Mouse (Mus musculus) lung, embryonic 15.5 days (tissue): ENCODE results near the gene Crlf1. TPM values are rescaled to one million over a fixed set of nuclear protein-coding genes. Genes with fewer than 3 reads are reported as not detected.

Experiments
- ATAC-seq: fragments of 200-750 bp; cut with Nextera tagmentation; 2 replicates; pipeline ENCODE4 v1.8.0; 2017; ENCODE audit warnings: moderate number of reproducible peaks, borderline replicate concordance; ENCODE audit not compliant: low FRiP score, low TSS enrichment; ENCODE audit errors: extremely low read depth
- H3K27ac ChIP-seq: fragments of 300-500 bp; sonication (generic); 2 replicates; pipeline ENCODE4 v1.5.1; 2015; ENCODE audit warnings: moderate library complexity, mild to moderate bottlenecking, inconsistent platforms
- H3K27me3 ChIP-seq: fragments of 300-500 bp; sonication (generic); 2 replicates; pipeline ENCODE4 v1.6.1; 2015; ENCODE audit warnings: inconsistent platforms
- H3K36me3 ChIP-seq: fragments of 300-500 bp; sonication (generic); 2 replicates; pipeline ENCODE4 v1.6.1; 2015; ENCODE audit warnings: inconsistent platforms
- H3K4me1 ChIP-seq: fragments of 300-500 bp; sonication (generic); 2 replicates; pipeline ENCODE4 v1.6.1; 2015; ENCODE audit warnings: inconsistent platforms
- H3K4me2 ChIP-seq: fragments of 300-500 bp; sonication (generic); 2 replicates; pipeline ENCODE4 v1.6.1; 2015; ENCODE audit warnings: inconsistent platforms, mild to moderate bottlenecking, moderate library complexity
- H3K4me3 ChIP-seq: fragments of 300-500 bp; sonication (generic); 2 replicates; pipeline ENCODE4 v1.5.1; 2015; ENCODE audit warnings: mild to moderate bottlenecking, inconsistent platforms
- H3K9ac ChIP-seq: fragments of 300-500 bp; sonication (generic); 2 replicates; pipeline ENCODE4 v1.6.1; 2015; ENCODE audit warnings: inconsistent platforms
- H3K9me3 ChIP-seq: fragments of 300-500 bp; sonication (generic); 2 replicates; pipeline ENCODE4 v1.6.1; 2016; ENCODE audit warnings: inconsistent platforms
- WGBS: fragments of 180-500 bp; shearing (Covaris S2); methylation state at CpG from one replicate; pipeline ENCODE4 v1.1.7; 2015; 5-methylcytosine and 5-hydroxymethylcytosine counted together
- polyA plus RNA-seq: library from polyadenylated mRNA; unstranded; fragments of >200 nt; fragmentation: Nextera tagmentation; extraction: Ambion mirVana; gene quantifications from 2 replicates; pipeline ENCODE4 v1.2.1, GENCODE M21; 2015

Crlf1 gene
- polyA plus RNA-seq, 1 experiment from 2014 or later: 186 TPM

GRCm38 (mm10) chr8:70546412-70546811 lies 53.5 kb downstream of the Crlf1 start:
- WGBS: 78% methylated on average over 4 of the region's 4 CpGs
- no peaks in the 10 kb centered on the region for H3K36me3 ChIP-seq
- ATAC-seq: no peak
- H3K9me3 ChIP-seq: no peaks in the 10 kb centered on the region
- H3K4me2 ChIP-seq: no peak overlapping the region
- no peak overlapping the region for H3K9ac ChIP-seq
- no peak overlapping the region for H3K4me3 ChIP-seq
- H3K27ac ChIP-seq: no peak overlapping the region
- peaks cover 14% of the 10 kb centered on the region for H3K4me1 ChIP-seq
- no peaks in the 10 kb centered on the region for H3K27me3 ChIP-seq

GRCm38 (mm10) chr8:70547762-70548161 lies 54.8 kb downstream of the Crlf1 start:
- WGBS: 69% methylated on average over 6 of the region's 6 CpGs
- H3K27ac ChIP-seq: no peak overlapping the region

GRCm38 (mm10) chr8:70549412-70550184 lies 56.6 kb downstream of the Crlf1 start:
- H3K9me3 ChIP-seq: no peaks in the 10 kb centered on the region
- WGBS: 90% methylated on average over 10 of the region's 10 CpGs
- no peaks in the 10 kb centered on the region for H3K27me3 ChIP-seq
- H3K4me1 ChIP-seq: peaks cover 34% of the 10 kb centered on the region
- H3K36me3 ChIP-seq: no peaks in the 10 kb centered on the region
- H3K4me2 ChIP-seq: no peak overlapping the region
- H3K4me3 ChIP-seq: no peak overlapping the region
- H3K9ac ChIP-seq: no peak overlapping the region
- ATAC-seq: no peak
- no peak overlapping the region for H3K27ac ChIP-seq

More at GRCm38 (mm10) chr8:70547762-70548161, 54.8 kb downstream of the Crlf1 start:
- ATAC-seq: no peak
- no peak overlapping the region for H3K9ac ChIP-seq
- H3K4me3 ChIP-seq: no peak overlapping the region
- H3K36me3 ChIP-seq: no peaks in the 10 kb centered on the region
- H3K9me3 ChIP-seq: no peaks in the 10 kb centered on the region
- no peaks in the 10 kb centered on the region for H3K27me3 ChIP-seq
- H3K4me1 ChIP-seq: peaks cover 23% of the 10 kb centered on the region
- no peak overlapping the region for H3K4me2 ChIP-seq

- Histone ChIP-seq H3K27ac (peak overlapping the region; percentile 26; the same call in 1 of the 2 replicates), H3K9me3 (no peaks in the 10 kb centered on the region), H3K9ac (no peak overlapping the region), H3K4me2 (no peak overlapping the region), H3K36me3 (no peaks in the 10 kb centered on the region), H3K4me1 (peaks cover 34% of the 10 kb centered on the region), H3K4me3 (no peak overlapping the region), H3K27me3 (no peaks in the 10 kb centered on the region)
- WGBS: 49% methylated on average over 3 of the region's 3 CpGs
- ATAC-seq: no peak
These were observed 58.7 kb downstream of the Crlf1 start for GRCm38 (mm10) chr8:70551558-70552161.

- Histone ChIP-seq H3K9me3 (no peaks in the 10 kb centered on the region), H3K4me2 (no peak overlapping the region), H3K36me3 (no peaks in the 10 kb centered on the region), H3K4me3 (no peak overlapping the region), H3K4me1 (peaks cover 37% of the 10 kb centered on the region), H3K27me3 (no peaks in the 10 kb centered on the region), H3K27ac (no peak overlapping the region), H3K9ac (no peak overlapping the region)
- 0 out of 2 replicates have a peak, but pooled peaks have one; percentile 32 for ATAC-seq
- 11% methylated on average over 1 of the region's 1 CpGs for WGBS
These were observed 59.9 kb downstream of the Crlf1 start for GRCm38 (mm10) chr8:70552836-70553235.

Other genes starting within 250 kb of the Crlf1 start
- gene Homer3, start 210.3 kb upstream of the Crlf1 start, polyA plus RNA-seq: 70.4 and 73.0 TPM in 2 replicates
- gene Ddx49, start 190.7 kb upstream of the Crlf1 start, polyA plus RNA-seq: 46.0 and 48.0 TPM in 2 replicates
- 332 and 336 TPM in 2 replicates for gene Cope, start 190.6 kb upstream of the Crlf1 start, polyA plus RNA-seq
- 3.1 and 3.3 TPM in 2 replicates for gene Cers1, start 177.4 kb upstream of the Crlf1 start, polyA plus RNA-seq
- 1.0 TPM in 2 replicates for gene Gdf1, start 163.3 kb upstream of the Crlf1 start, polyA plus RNA-seq
- 17.3 and 19.6 TPM in 2 replicates for gene Upf1, start 139.9 kb upstream of the Crlf1 start, polyA plus RNA-seq
- 0.46 and 0.70 TPM in 2 replicates for gene Comp, start 119.6 kb upstream of the Crlf1 start, polyA plus RNA-seq
- gene Crtc1, start 53.6 kb upstream of the Crlf1 start, polyA plus RNA-seq: 14.2 and 17.6 TPM in 2 replicates
- gene Klhl26, start 16.2 kb upstream of the Crlf1 start, polyA plus RNA-seq: 26.2 and 27.1 TPM in 2 replicates
- 6.5 and 6.6 TPM in 2 replicates for gene Tmem59l, start 5.8 kb upstream of the Crlf1 start, polyA plus RNA-seq
- 120 and 122 TPM in 2 replicates for gene Rex1bd, start 13.6 kb downstream of the Crlf1 start, polyA plus RNA-seq
- gene Uba52, start 17.6 kb downstream of the Crlf1 start, polyA plus RNA-seq: 909 and 953 TPM in 2 replicates
- 307 and 313 TPM in 2 replicates for gene Fkbp8, start 34.6 kb downstream of the Crlf1 start, polyA plus RNA-seq
- 50.0 and 54.4 TPM in 2 replicates for gene Kxd1, start 34.8 kb downstream of the Crlf1 start, polyA plus RNA-seq
- 17.2 and 17.5 TPM in 2 replicates for gene Ell, start 46.3 kb downstream of the Crlf1 start, polyA plus RNA-seq
- 134 TPM in 2 replicates for gene Isyna1, start 101.2 kb downstream of the Crlf1 start, polyA plus RNA-seq
- 111 and 122 TPM in 2 replicates for gene Ssbp4, start 115.7 kb downstream of the Crlf1 start, polyA plus RNA-seq
- gene Lrrc25, start 123.0 kb downstream of the Crlf1 start, polyA plus RNA-seq: 1.9 and 2.5 TPM in 2 replicates
- 0.31 and 0.45 TPM in 2 replicates for gene Gdf15, start 139.3 kb downstream of the Crlf1 start, polyA plus RNA-seq
- 38.5 and 47.7 TPM in 2 replicates for gene Pgpep1, start 167.2 kb downstream of the Crlf1 start, polyA plus RNA-seq
- 268 and 320 TPM in 2 replicates for gene Lsm4, start 180.1 kb downstream of the Crlf1 start, polyA plus RNA-seq
- gene Jund, start 205.8 kb downstream of the Crlf1 start, polyA plus RNA-seq: 49.7 TPM in 2 replicates
- 0.02 TPM in 1 of 2 replicates, not detected in the other for gene Iqcn, start 210.3 kb downstream of the Crlf1 start, polyA plus RNA-seq
- not detected in 2 replicates for gene Gm3336, start 225.4 kb downstream of the Crlf1 start, polyA plus RNA-seq
- 0.08 and 0.16 TPM in 2 replicates for gene Pde4c, start 230.6 kb downstream of the Crlf1 start, polyA plus RNA-seq